Mouse (Mus musculus) hindbrain, embryonic 12.5 days (tissue): Measurements from ENCODE around the gene Ccdc138. TPM values are rescaled to one million over a fixed set of nuclear protein-coding genes. Genes with fewer than 3 reads are reported as not detected.

Experiments used
- ATAC-seq: fragments of 200-750 bp; cut with Nextera tagmentation; 2 replicates; pipeline ENCODE4 v1.8.0; 2017; ENCODE audit warnings: moderate TSS enrichment; ENCODE audit not compliant: low FRiP score
- H3K27ac ChIP-seq: fragments of 300-500 bp; sonication (generic); 2 replicates; pipeline ENCODE4 v1.5.1; 2016; ENCODE audit warnings: mild to moderate bottlenecking
- H3K27me3 ChIP-seq: fragments of 300-500 bp; sonication (generic); 2 replicates; pipeline ENCODE4 v1.6.1; 2016; ENCODE audit warnings: mild to moderate bottlenecking
- H3K36me3 ChIP-seq: fragments of 300-500 bp; sonication (generic); 2 replicates; pipeline ENCODE4 v1.6.1; 2016; ENCODE audit warnings: mild to moderate bottlenecking
- H3K4me1 ChIP-seq: fragments of 300-500 bp; sonication (generic); 2 replicates; pipeline ENCODE4 v1.6.1; 2016
- H3K4me2 ChIP-seq: fragments of 300-500 bp; sonication (generic); replicated peaks from 2 replicates; pipeline ENCODE4 v1.6.1; 2016; ENCODE audit warnings: mild to moderate bottlenecking
- H3K4me3 ChIP-seq: fragments of 300-500 bp; sonication (generic); 2 replicates; pipeline ENCODE4 v1.5.1; 2016; ENCODE audit warnings: mild to moderate bottlenecking
- H3K9ac ChIP-seq: fragments of 300-500 bp; sonication (generic); 2 replicates; pipeline ENCODE4 v1.6.1; 2016; ENCODE audit warnings: mild to moderate bottlenecking, moderate library complexity
- H3K9me3 ChIP-seq: fragments of 300-500 bp; sonication (generic); replicated peaks from 2 replicates; pipeline ENCODE4 v1.6.1; 2016; ENCODE audit warnings: mild to moderate bottlenecking
- WGBS: fragments of 180-500 bp; shearing (Covaris S2); methylation state at CpG from one replicate; pipeline ENCODE4 v1.1.7; 2016; 5-methylcytosine and 5-hydroxymethylcytosine counted together
- polyA plus RNA-seq: library from polyadenylated mRNA; unstranded; fragments of >200 nt; fragmentation: Nextera tagmentation; extraction: Ambion mirVana; gene quantifications from 2 replicates; pipeline ENCODE4 v1.2.1, GENCODE M21; 2016

Ccdc138 gene
- polyA plus RNA-seq, 1 experiment from 2014 or later: 13.2 TPM

GRCm38 (mm10) chr10:58619266-58619665, 121.5 kb downstream of the Ccdc138 start:
- Histone ChIP-seq H3K27ac (no peak overlapping the region), H3K4me2 (no peak overlapping the region), H3K4me1 (peaks cover 3% of the 10 kb centered on the region; the same call in 1 of the 2 replicates), H3K9ac (no peak overlapping the region), H3K36me3 (no peaks in the 10 kb centered on the region), H3K27me3 (no peaks in the 10 kb centered on the region), H3K9me3 (no peaks in the 10 kb centered on the region), H3K4me3 (no peak overlapping the region)
- WGBS: 74% methylated on average over 4 of the region's 4 CpGs
- no peak for ATAC-seq

- Histone ChIP-seq H3K9me3 (no peaks in the 10 kb centered on the region), H3K36me3 (no peaks in the 10 kb centered on the region), H3K9ac (no peak overlapping the region), H3K4me1 (no peaks in the 10 kb centered on the region), H3K27ac (no peak overlapping the region), H3K27me3 (no peaks in the 10 kb centered on the region), H3K4me3 (no peak overlapping the region), H3K4me2 (no peak overlapping the region)
- 77% methylated on average over 12 of the region's 12 CpGs for WGBS
- no peak for ATAC-seq
Observed at GRCm38 (mm10) chr10:58624848-58625711, 127.3 kb downstream of the Ccdc138 start.

Other genes starting within 250 kb of the Ccdc138 start
- gene Gcc2, start 242.5 kb upstream of the Ccdc138 start, polyA plus RNA-seq: 65.1 and 78.8 TPM in 2 replicates
- 88.9 and 101 TPM in 2 replicates for gene Lims1, start 174.5 kb upstream of the Ccdc138 start, polyA plus RNA-seq
- 30.5 and 31.6 TPM in 2 replicates for gene Ranbp2, start 51.0 kb upstream of the Ccdc138 start, polyA plus RNA-seq
- 0.07 and 0.32 TPM in 2 replicates for gene Edar, start 177.7 kb downstream of the Ccdc138 start, polyA plus RNA-seq
- not detected in 2 replicates for gene Gm17542, start 220.3 kb downstream of the Ccdc138 start, polyA plus RNA-seq